Mouse (Mus musculus) lung, postnatal 0 days (tissue): ENCODE measurements around the gene Plekhs1.

Experiments
- CTCF ChIP-seq: IDR thresholded peaks from 2 replicates; pipeline ENCODE4 v1.5.1; 2016; ENCODE audit warnings: antibody characterized with exemption, mild to moderate bottlenecking
- EP300 ChIP-seq: IDR thresholded peaks from 2 replicates; pipeline ENCODE4 v1.6.1; 2016; ENCODE audit warnings: antibody characterized with exemption, mild to moderate bottlenecking, control low read depth

DNA sequence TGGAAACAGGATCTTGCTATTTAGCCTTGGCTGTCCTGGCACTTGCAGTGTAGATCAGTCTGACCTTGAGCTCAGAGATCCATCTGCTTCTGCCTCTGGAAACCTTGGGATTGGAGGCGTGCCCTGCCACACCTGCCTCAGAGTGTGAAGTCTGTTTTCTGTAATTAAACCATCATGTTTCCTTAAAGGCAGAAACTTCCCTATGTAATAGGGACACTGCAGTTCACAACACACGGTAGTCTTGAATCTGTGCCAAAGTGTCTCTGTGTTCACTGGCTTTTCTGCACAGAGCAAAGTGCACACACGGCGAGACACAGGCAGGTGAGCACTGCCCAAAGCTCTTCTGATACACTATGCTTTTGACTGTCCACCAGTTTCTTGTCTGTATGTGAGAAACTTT, 43.0 kb upstream of the Plekhs1 start:
- TF ChIP-seq EP300 (no peak), CTCF (no peak)
